Mouse (Mus musculus): ENCODE measurements around the gene Hk1. TPM values are rescaled to one million over a fixed set of nuclear protein-coding genes. Genes with fewer than 3 reads are reported as not detected.

Hk1 gene
- polyA plus RNA-seq, 1 experiment from 2014 or later = 46.0 TPM

DNA sequence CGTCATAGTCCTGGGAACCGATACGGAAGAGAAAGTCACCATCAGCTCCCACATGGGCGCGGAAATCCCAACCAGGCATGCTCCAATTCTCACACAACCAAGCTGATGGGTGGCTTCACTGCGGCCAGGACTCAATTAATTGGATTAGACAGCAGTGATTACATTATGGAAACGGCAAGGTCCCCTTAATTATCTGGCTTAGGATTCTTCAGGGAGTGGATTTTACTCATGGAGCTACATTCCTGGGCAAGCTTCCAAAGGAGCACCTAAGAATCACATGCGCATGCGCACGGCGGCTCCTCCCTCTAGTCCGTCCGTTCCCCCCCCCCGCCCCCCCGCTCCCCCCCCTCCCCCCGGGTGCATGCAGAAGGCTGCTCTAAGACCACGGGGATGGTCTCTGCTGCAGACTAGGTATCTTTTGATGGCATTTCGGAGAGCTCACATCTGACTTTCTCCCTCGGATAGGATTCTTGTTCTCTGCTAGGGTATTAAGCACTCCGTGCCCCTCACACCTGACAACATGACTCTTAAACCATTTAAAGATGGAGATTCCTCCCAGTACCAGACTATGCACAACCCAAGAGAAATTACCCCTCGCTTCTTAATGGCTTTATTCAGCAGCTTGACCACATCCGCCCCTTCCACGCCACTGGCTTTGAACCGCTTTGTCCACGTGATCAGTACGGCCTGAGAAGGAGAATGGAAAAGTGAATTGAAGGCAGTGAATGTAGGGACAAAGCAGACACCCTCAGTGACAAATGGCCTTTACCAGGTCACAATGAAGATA, 83.4 kb downstream of the Hk1 start:
- peaks cover 2% of the 10 kb centered on the region; the same call in 1 of the 2 replicates for H3K36me3 ChIP-seq (ENCODE audit: control insufficient read depth, insufficient read depth, low read length)
- H3K27ac ChIP-seq (ENCODE audit: low read length) = no peak overlapping the region
- H3K9me3 ChIP-seq (ENCODE audit: control insufficient read depth, low read length) = no peaks in the 10 kb centered on the region
- H3K4me2 ChIP-seq (ENCODE audit: low read depth, low read length) = no peak overlapping the region
- ATAC-seq (ENCODE audit: low read depth) = no peak
- no peak overlapping the region for H3K9ac ChIP-seq (ENCODE audit: low read length)
- H3K27me3 ChIP-seq (ENCODE audit: control insufficient read depth, insufficient read depth, low read depth, low read length) = no peaks in the 10 kb centered on the region
- H3K4me1 ChIP-seq (replicated peaks; ENCODE audit: control insufficient read depth, insufficient read depth, low read length) = peaks cover 4% of the 10 kb centered on the region; the same call in 1 of the 2 replicates
- WGBS = 65% methylated on average over 23 of the region's 26 CpGs
- H3K4me3 ChIP-seq (ENCODE audit: low read length) = no peak overlapping the region

GRCm38 (mm10) chr10:62294112-62294511, 85.6 kb downstream of the Hk1 start:
- WGBS = 82% methylated on average over 4 of the region's 4 CpGs
- ATAC-seq (ENCODE audit: low read depth) = no peak

GRCm38 (mm10) chr10:62287460-62288124, 92.1 kb downstream of the Hk1 start:
- ATAC-seq (ENCODE audit: low read depth) = no peak; the same call in 1 of the 2 replicates
- no peaks in the 10 kb centered on the region; the same call in 1 of the 2 replicates for H3K4me1 ChIP-seq (replicated peaks; ENCODE audit: control insufficient read depth, insufficient read depth, low read length)

More at GRCm38 (mm10) chr10:62294112-62294511, 85.6 kb downstream of the Hk1 start:
- H3K27me3 ChIP-seq (ENCODE audit: control insufficient read depth, insufficient read depth, low read depth, low read length) = no peaks in the 10 kb centered on the region
- no peak overlapping the region for H3K9ac ChIP-seq (ENCODE audit: low read length)
- no peaks in the 10 kb centered on the region for H3K9me3 ChIP-seq (ENCODE audit: control insufficient read depth, low read length)
- no peak overlapping the region for H3K4me2 ChIP-seq (ENCODE audit: low read depth, low read length)
- H3K36me3 ChIP-seq (ENCODE audit: control insufficient read depth, insufficient read depth, low read length) = peaks cover 2% of the 10 kb centered on the region; the same call in 1 of the 2 replicates
- no peaks in the 10 kb centered on the region for H3K4me1 ChIP-seq (replicated peaks; ENCODE audit: control insufficient read depth, insufficient read depth, low read length)
- no peak overlapping the region for H3K27ac ChIP-seq (ENCODE audit: low read length)
- H3K4me3 ChIP-seq (ENCODE audit: low read length) = no peak overlapping the region

GRCm38 (mm10) chr10:62283206-62283792, 96.4 kb downstream of the Hk1 start:
- no peaks in the 10 kb centered on the region for H3K27me3 ChIP-seq (ENCODE audit: control insufficient read depth, insufficient read depth, low read depth, low read length)
- peaks cover 7% of the 10 kb centered on the region for H3K36me3 ChIP-seq (ENCODE audit: control insufficient read depth, insufficient read depth, low read length)
- no peak overlapping the region for H3K9ac ChIP-seq (ENCODE audit: low read length)
- no peak overlapping the region for H3K27ac ChIP-seq (ENCODE audit: low read length)
- no peak overlapping the region for H3K4me3 ChIP-seq (ENCODE audit: low read length)
- no peaks in the 10 kb centered on the region; the same call in 1 of the 2 replicates for H3K4me1 ChIP-seq (replicated peaks; ENCODE audit: control insufficient read depth, insufficient read depth, low read length)
- no peak overlapping the region for H3K4me2 ChIP-seq (ENCODE audit: low read depth, low read length)
- H3K9me3 ChIP-seq (ENCODE audit: control insufficient read depth, low read length) = no peaks in the 10 kb centered on the region
- 77% methylated on average over 4 of the region's 4 CpGs for WGBS
- ATAC-seq (ENCODE audit: low read depth) = no peak

More at GRCm38 (mm10) chr10:62287460-62288124, 92.1 kb downstream of the Hk1 start:
- 0 out of 2 replicates have a peak overlapping the region, but pooled peaks have one; percentile 18 for H3K27ac ChIP-seq (ENCODE audit: low read length)
- no peak overlapping the region for H3K4me2 ChIP-seq (ENCODE audit: low read depth, low read length)
- no peak overlapping the region for H3K4me3 ChIP-seq (ENCODE audit: low read length)
- H3K9ac ChIP-seq (ENCODE audit: low read length) = no peak overlapping the region
- WGBS = 64% methylated on average over 6 of the region's 6 CpGs
- H3K27me3 ChIP-seq (ENCODE audit: control insufficient read depth, insufficient read depth, low read depth, low read length) = no peaks in the 10 kb centered on the region
- peaks cover 2% of the 10 kb centered on the region; the same call in 1 of the 2 replicates for H3K36me3 ChIP-seq (ENCODE audit: control insufficient read depth, insufficient read depth, low read length)
- H3K9me3 ChIP-seq (ENCODE audit: control insufficient read depth, low read length) = no peaks in the 10 kb centered on the region

- H3K27ac ChIP-seq (ENCODE audit: low read length) = no peak overlapping the region
- no peaks in the 10 kb centered on the region for H3K4me1 ChIP-seq (replicated peaks; ENCODE audit: control insufficient read depth, insufficient read depth, low read length)
- H3K4me2 ChIP-seq (ENCODE audit: low read depth, low read length) = no peak overlapping the region
- ATAC-seq (ENCODE audit: low read depth) = no peak
- H3K9ac ChIP-seq (ENCODE audit: low read length) = no peak overlapping the region
- H3K4me3 ChIP-seq (ENCODE audit: low read length) = no peak overlapping the region
- no peaks in the 10 kb centered on the region for H3K9me3 ChIP-seq (ENCODE audit: control insufficient read depth, low read length)
- no peaks in the 10 kb centered on the region for H3K27me3 ChIP-seq (ENCODE audit: control insufficient read depth, insufficient read depth, low read depth, low read length)
- WGBS = 56% methylated on average over 9 of the region's 9 CpGs
- H3K36me3 ChIP-seq (ENCODE audit: control insufficient read depth, insufficient read depth, low read length) = peaks cover 7% of the 10 kb centered on the region
Observed at GRCm38 (mm10) chr10:62282782-62283181, 96.9 kb downstream of the Hk1 start.

- Histone ChIP-seq H3K9ac (ENCODE audit: low read length) (no peak overlapping the region), H3K4me2 (ENCODE audit: low read depth, low read length) (no peak overlapping the region), H3K27ac (ENCODE audit: low read length) (no peak overlapping the region), H3K36me3 (ENCODE audit: control insufficient read depth, insufficient read depth, low read length) (peaks cover 7% of the 10 kb centered on the region), H3K9me3 (ENCODE audit: control insufficient read depth, low read length) (no peaks in the 10 kb centered on the region), H3K27me3 (ENCODE audit: control insufficient read depth, insufficient read depth, low read depth, low read length) (no peaks in the 10 kb centered on the region), H3K4me3 (ENCODE audit: low read length) (no peak overlapping the region), H3K4me1 (replicated peaks; ENCODE audit: control insufficient read depth, insufficient read depth, low read length) (no peaks in the 10 kb centered on the region)
- no peak for ATAC-seq (ENCODE audit: low read depth)
- WGBS = 72% methylated on average over 4 of the region's 4 CpGs
Observed at GRCm38 (mm10) chr10:62279671-62280070, 100.0 kb downstream of the Hk1 start.

- Histone ChIP-seq H3K27me3 (ENCODE audit: control insufficient read depth, insufficient read depth, low read depth, low read length) (no peaks in the 10 kb centered on the region), H3K27ac (ENCODE audit: low read length) (no peak overlapping the region), H3K4me2 (ENCODE audit: low read depth, low read length) (no peak overlapping the region), H3K4me1 (replicated peaks; ENCODE audit: control insufficient read depth, insufficient read depth, low read length) (no peaks in the 10 kb centered on the region), H3K9me3 (ENCODE audit: control insufficient read depth, low read length) (no peaks in the 10 kb centered on the region), H3K4me3 (ENCODE audit: low read length) (no peak overlapping the region), H3K36me3 (ENCODE audit: control insufficient read depth, insufficient read depth, low read length) (peaks cover 11% of the 10 kb centered on the region), H3K9ac (ENCODE audit: low read length) (no peak overlapping the region)
- 49% methylated on average over 3 of the region's 3 CpGs for WGBS
- no peak for ATAC-seq (ENCODE audit: low read depth)
Observed at GRCm38 (mm10) chr10:62279066-62279465, 100.6 kb downstream of the Hk1 start.

- Histone ChIP-seq H3K9me3 (ENCODE audit: control insufficient read depth, low read length) (no peaks in the 10 kb centered on the region), H3K4me2 (ENCODE audit: low read depth, low read length) (no peak overlapping the region), H3K36me3 (ENCODE audit: control insufficient read depth, insufficient read depth, low read length) (peaks cover 11% of the 10 kb centered on the region), H3K27ac (ENCODE audit: low read length) (no peak overlapping the region), H3K9ac (ENCODE audit: low read length) (no peak overlapping the region), H3K27me3 (ENCODE audit: control insufficient read depth, insufficient read depth, low read depth, low read length) (no peaks in the 10 kb centered on the region), H3K4me3 (ENCODE audit: low read length) (no peak overlapping the region), H3K4me1 (replicated peaks; ENCODE audit: control insufficient read depth, insufficient read depth, low read length) (no peaks in the 10 kb centered on the region)
- WGBS = 91% methylated on average over 18 of the region's 19 CpGs
- ATAC-seq (ENCODE audit: low read depth) = no peak
Observed at GRCm38 (mm10) chr10:62277499-62278293, 102.0 kb downstream of the Hk1 start.
